Mouse (Mus musculus) liver, embryonic 14.5 days (tissue): ENCODE results near the gene Gm29776.

ENCODE experiments used
- CTCF ChIP-seq: IDR thresholded peaks from 2 replicates; pipeline ENCODE4 v1.5.1; 2016; ENCODE audit warnings: antibody characterized with exemption, low read depth, control low read depth
- EP300 ChIP-seq: IDR thresholded peaks from 2 replicates; pipeline ENCODE4 v1.6.1; 2016; ENCODE audit warnings: antibody characterized with exemption, low read depth

DNA sequence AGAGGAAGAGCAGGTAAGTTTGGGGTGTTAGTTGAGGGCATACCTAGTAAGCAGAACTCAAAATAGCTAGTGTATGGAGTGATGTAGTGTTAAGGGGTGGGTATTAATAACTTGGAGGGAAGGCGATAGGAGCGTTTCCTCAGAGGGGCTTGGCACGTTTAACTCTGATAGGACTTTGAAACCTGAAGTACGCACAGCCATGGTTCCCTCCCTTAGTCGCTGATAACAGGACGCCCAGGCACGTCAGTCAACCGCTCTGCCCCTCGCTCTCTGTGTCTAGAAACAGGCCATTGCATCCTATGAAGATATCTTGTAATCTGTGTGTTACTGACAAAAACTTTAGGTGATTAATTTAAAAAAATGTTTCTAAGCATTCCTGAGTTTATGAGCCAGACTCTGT is 47.4 kb upstream of the Gm29776 start:
- TF ChIP-seq CTCF (no peak), EP300 (no peak)
